In genomic region chr10:4629314-4629713, GRCm38 (mm10) we compare ENCODE assay signal across 25 mouse cellular contexts. TPM values are rescaled to one million over a fixed set of nuclear protein-coding genes. Genes with fewer than 3 reads are reported as not detected.
"Had no signal": no experiment of that assay in that cellular context is flagged by ENCODE, and none has a peak within 500 bp of the region (broad histone marks: within the 10 kb centered on the region; RNA-seq: fewer than 3 reads in every experiment).

No protein-coding gene starts in this region.

- H3K27ac ChIP-seq: embryonic facial prominence, embryonic 10.5 days; embryonic facial prominence, embryonic 12.5 days; embryonic facial prominence, embryonic 13.5 days; embryonic facial prominence, embryonic 15.5 days; forebrain, embryonic 10.5 days; forebrain, embryonic 12.5 days; forebrain, embryonic 13.5 days; forebrain, embryonic 15.5 days; gastrocnemius, adult 2 months; heart, adult 2 months; heart, embryonic 10.5 days had no signal

- H3K4me1 ChIP-seq: embryonic facial prominence, embryonic 10.5 days; embryonic facial prominence, embryonic 12.5 days; embryonic facial prominence, embryonic 15.5 days; forebrain, embryonic 10.5 days; forebrain, embryonic 12.5 days; forebrain, embryonic 13.5 days; forebrain, embryonic 15.5 days; heart, embryonic 10.5 days had no signal

- H3K9ac ChIP-seq: embryonic facial prominence, embryonic 12.5 days; embryonic facial prominence, embryonic 13.5 days; embryonic facial prominence, embryonic 15.5 days; forebrain, embryonic 12.5 days; forebrain, embryonic 13.5 days; forebrain, embryonic 15.5 days; forebrain, postnatal 0 days had no signal

- H3K9me3 ChIP-seq: embryonic facial prominence, embryonic 10.5 days; embryonic facial prominence, embryonic 12.5 days; embryonic facial prominence, embryonic 13.5 days; embryonic facial prominence, embryonic 15.5 days; forebrain, embryonic 10.5 days; forebrain, embryonic 12.5 days; forebrain, embryonic 13.5 days; forebrain, embryonic 15.5 days; heart, embryonic 10.5 days had no signal

- DNase-seq: cerebellum, adult 9-10 months; cerebellum, adult 9-11 months; cerebellum, postnatal 10 days; cerebellum, postnatal 14 days; cerebellum, postnatal 25 days; embryo, embryonic 11 days; forebrain, postnatal 0 days; gastrocnemius, adult 2 months; gastrocnemius, postnatal 10 days; gastrocnemius, postnatal 14 days; gastrocnemius, postnatal 25 days; gastrocnemius, postnatal 36 days; heart, adult 11 months; heart, adult 18-20 months; heart, adult 2 months had no signal

- H3K4me3 ChIP-seq: embryonic facial prominence, embryonic 10.5 days; embryonic facial prominence, embryonic 12.5 days; embryonic facial prominence, embryonic 13.5 days; embryonic facial prominence, embryonic 15.5 days; erythroblast, embryonic 14.5 days; forebrain, embryonic 10.5 days; forebrain, embryonic 12.5 days; forebrain, embryonic 13.5 days; forebrain, embryonic 15.5 days; gastrocnemius, adult 2 months; heart, adult 2 months; heart, embryonic 10.5 days had no signal

- H3K27me3 ChIP-seq: embryonic facial prominence, embryonic 12.5 days; embryonic facial prominence, embryonic 13.5 days; embryonic facial prominence, embryonic 15.5 days; forebrain, embryonic 12.5 days; forebrain, embryonic 13.5 days; forebrain, embryonic 15.5 days had no signal

- H3K36me3 ChIP-seq: embryonic facial prominence, embryonic 10.5 days; embryonic facial prominence, embryonic 12.5 days; embryonic facial prominence, embryonic 13.5 days; embryonic facial prominence, embryonic 15.5 days; forebrain, embryonic 10.5 days; forebrain, embryonic 12.5 days; forebrain, embryonic 15.5 days; heart, embryonic 10.5 days had no signal

RNA-seq across cellular contexts. Expression of gene Esr1, which starts 17.9 kb away (rescaled TPM):
- polyA plus RNA-seq: forebrain, embryonic 10.5 days; forebrain, embryonic 13.5 days had no signal
